Mouse (Mus musculus): ENCODE results near the gene Fgfbp1. TPM values are rescaled to one million over a fixed set of nuclear protein-coding genes. Genes with fewer than 3 reads are reported as not detected.

The Fgfbp1 gene
- total and polyA plus RNA-seq, 3 experiments = not detected

- TF ChIP-seq ZKSCAN1 (IDR thresholded peaks at IDR 0.05; ENCODE audit: borderline replicate concordance, low read depth, low read length) (no peak), POLR2A (IDR thresholded peaks at IDR 0.05; ENCODE audit: low read depth, low read length) (no peak), MXI1 (IDR thresholded peaks at IDR 0.05; ENCODE audit: low read depth, low read length) (no peak), POLR2AphosphoS2 (IDR thresholded peaks at IDR 0.05; ENCODE audit: low read depth, low read length) (no peak), SIN3A (IDR thresholded peaks at IDR 0.05; ENCODE audit: low read length) (no peak), MAFK (IDR thresholded peaks at IDR 0.05; ENCODE audit: insufficient replicate concordance, low read length) (no peak), E2F4 (IDR thresholded peaks at IDR 0.05; ENCODE audit: insufficient replicate concordance, low read depth, low read length) (no peak), TBP (conservative IDR thresholded peaks at IDR 0.05; ENCODE audit: low read depth, low read length) (no peak), USF1 (IDR thresholded peaks at IDR 0.05; ENCODE audit: low read depth, low read length) (no peak), NELFE (IDR thresholded peaks at IDR 0.05; ENCODE audit: low read depth, low read length) (no peak), TCF12 (IDR thresholded peaks at IDR 0.05; ENCODE audit: low read depth, low read length) (no peak), MYC (IDR thresholded peaks at IDR 0.05; ENCODE audit: low read depth, low read length) (no peak), ZMIZ1 (IDR thresholded peaks at IDR 0.05; ENCODE audit: low read depth, low read length) (no peak), ZNF384 (IDR thresholded peaks at IDR 0.05; ENCODE audit: low read depth, low read length) (no peak), EP300 (IDR thresholded peaks at IDR 0.05; ENCODE audit: low read length) (no peak), RCOR1 (conservative IDR thresholded peaks at IDR 0.05; ENCODE audit: low read depth, low read length) (no peak), CTCF (conservative IDR thresholded peaks at IDR 0.05 in 1 of 2, IDR thresholded peaks at IDR 0.05 in 1 of 2; ENCODE audit: low read depth in 2 of 2, low read length in 2 of 2) (no peak), RAD21 (IDR thresholded peaks at IDR 0.05; ENCODE audit: low read depth, low read length) (no peak), BHLHE40 (IDR thresholded peaks at IDR 0.05; ENCODE audit: low read depth, low read length) (no peak), ELF1 (IDR thresholded peaks at IDR 0.05; ENCODE audit: low read depth, low read length) (no peak)
- dilution Hi-C loops (cut with MboI; ENCODE audit: extremely low pct_ligation_motif_present, extremely low pct_unique_long_range_greater_than_20kb, low sequenced_read_pairs) = no loop called here
- in situ Hi-C loops (cut with MboI; ENCODE audit: low pct_ligation_motif_present, low pct_unique_long_range_greater_than_20kb, low sequenced_read_pairs) = no loop called here
Measured at GRCm38 (mm10) chr5:43970532-43970931, 11.0 kb downstream of the Fgfbp1 start.

GRCm38 (mm10) chr5:43968634-43969033, 12.9 kb downstream of the Fgfbp1 start:
- Histone ChIP-seq H3K27ac (ENCODE audit: insufficient read depth, low read depth) (no peak overlapping the region), H3K79me2 (replicated peaks; ENCODE audit: control insufficient read depth, extremely low read depth, insufficient read depth, poor library complexity, severe bottlenecking) (no peaks in the 10 kb centered on the region), H3K27me3 (replicated peaks) (no peaks in the 10 kb centered on the region), H3K36me3 (replicated peaks in 1 of 2; ENCODE audit: control insufficient read depth in 1 of 2, insufficient read depth in 1 of 2, low read length in 1 of 2) (no peaks in the 10 kb centered on the region), H3K4me3 (replicated peaks in 1 of 3; ENCODE audit: low read depth in 2 of 3, low read length in 2 of 3, poor library complexity in 1 of 3) (no peak overlapping the region), H3K4me2 (ENCODE audit: insufficient read depth, low read depth, poor library complexity, severe bottlenecking) (no peak overlapping the region), H3K9me3 (replicated peaks; ENCODE audit: low read length) (no peaks in the 10 kb centered on the region), H3K9ac (ENCODE audit: insufficient read depth, low read depth) (no peak overlapping the region), H3K4me1 (ENCODE audit: control insufficient read depth in 1 of 2, insufficient read depth in 2 of 2) (peaks cover 0 to 5% of the 10 kb centered on the region in 2 experiments; a peak in 2 of 4 replicates)
- no peak for DNase-seq (ENCODE audit: extremely low read depth)
- in situ Hi-C loops (cut with MboI; ENCODE audit: low pct_ligation_motif_present, low pct_unique_long_range_greater_than_20kb, low sequenced_read_pairs) = no loop called here
- dilution Hi-C loops (cut with MboI; ENCODE audit: extremely low pct_ligation_motif_present, extremely low pct_unique_long_range_greater_than_20kb, low sequenced_read_pairs) = no loop called here
- TF ChIP-seq IRF4 (IDR thresholded peaks at IDR 0.05; ENCODE audit: low read depth, low read length) (no peak), RAD21 (IDR thresholded peaks at IDR 0.05; ENCODE audit: low read depth, low read length) (no peak), GABPA (IDR thresholded peaks at IDR 0.05; ENCODE audit: insufficient replicate concordance, low read depth, low read length) (no peak), MAZ (IDR thresholded peaks at IDR 0.05; ENCODE audit: low read depth, low read length) (no peak), ZKSCAN1 (IDR thresholded peaks at IDR 0.05; ENCODE audit: borderline replicate concordance, low read depth, low read length) (no peak), CHD2 (IDR thresholded peaks at IDR 0.05; ENCODE audit: low read length) (no peak), TBP (conservative IDR thresholded peaks at IDR 0.05; ENCODE audit: low read depth, low read length) (no peak), MXI1 (IDR thresholded peaks at IDR 0.05; ENCODE audit: low read depth, low read length) (no peak), ZNF384 (IDR thresholded peaks at IDR 0.05; ENCODE audit: low read depth, low read length) (no peak), MYC (IDR thresholded peaks at IDR 0.05; ENCODE audit: low read depth, low read length) (no peak), USF1 (IDR thresholded peaks at IDR 0.05; ENCODE audit: low read depth, low read length) (no peak)

More at GRCm38 (mm10) chr5:43970532-43970931, 11.0 kb downstream of the Fgfbp1 start:
- no peak for DNase-seq (ENCODE audit: extremely low read depth)
- Histone ChIP-seq H3K27ac (ENCODE audit: insufficient read depth, low read depth) (no peak overlapping the region), H3K9me3 (replicated peaks; ENCODE audit: low read length) (no peaks in the 10 kb centered on the region), H3K4me3 (replicated peaks in 1 of 3; ENCODE audit: low read depth in 2 of 3, low read length in 2 of 3, poor library complexity in 1 of 3) (no peak overlapping the region), H3K9ac (ENCODE audit: insufficient read depth, low read depth) (no peak overlapping the region), H3K79me2 (replicated peaks; ENCODE audit: control insufficient read depth, extremely low read depth, insufficient read depth, poor library complexity, severe bottlenecking) (no peaks in the 10 kb centered on the region), H3K27me3 (replicated peaks) (no peaks in the 10 kb centered on the region), H3K36me3 (replicated peaks in 1 of 2; ENCODE audit: control insufficient read depth in 1 of 2, insufficient read depth in 1 of 2, low read length in 1 of 2) (no peaks in the 10 kb centered on the region), H3K4me2 (ENCODE audit: insufficient read depth, low read depth, poor library complexity, severe bottlenecking) (no peak overlapping the region), H3K4me1 (ENCODE audit: control insufficient read depth in 1 of 2, insufficient read depth in 2 of 2) (no peaks in the 10 kb centered on the region)

All from CH12.LX (cell line).